ENCODE assay signal across 9 mouse cellular contexts in the genomic region with DNA sequence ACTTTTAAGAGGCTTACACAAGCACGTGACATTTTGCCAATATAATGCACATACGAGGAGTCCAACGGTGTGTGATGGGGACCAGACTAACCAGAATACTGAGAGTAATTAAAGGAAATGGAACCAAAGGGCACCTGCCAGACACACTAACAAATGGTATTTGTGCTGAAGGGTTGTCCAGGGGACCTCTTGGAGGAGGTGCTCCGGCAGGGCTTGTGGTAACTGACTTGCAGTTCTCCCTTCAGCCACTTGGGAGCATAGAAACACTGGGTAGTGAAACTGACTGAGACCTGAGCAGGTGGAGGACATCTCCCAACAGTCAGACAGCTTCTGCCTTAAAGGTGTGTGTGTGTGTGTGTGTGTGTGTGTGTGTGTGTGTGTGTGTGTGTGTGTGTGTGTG.
A peak's percentile ranks its signal among the peaks of the same experiment; 100 is the strongest.
DNase-seq lines count a peak whose midpoint lies in the region; ATAC-seq lines count a peak whose summit lies in the region.
"Had no signal": no experiment of that assay in that cellular context is flagged by ENCODE, and none has a peak within 500 bp of the region (broad histone marks: within the 10 kb centered on the region; RNA-seq: fewer than 3 reads in every experiment).

No protein-coding gene starts in this region.

- peaks cover 39% of the 10 kb centered on the region for H3K4me1 ChIP-seq in hindbrain, embryonic 13.5 days (replicated peaks)

- no peaks in the 10 kb centered on the region for H3K9me3 ChIP-seq in hindbrain, embryonic 13.5 days
- H3K9me3 ChIP-seq: liver, embryonic 15.5 days had no signal

- peak overlapping the region; percentile 69; the same call in 1 of the 2 replicates for H3K27ac ChIP-seq in hindbrain, embryonic 13.5 days
- H3K27ac ChIP-seq: liver, embryonic 15.5 days had no signal

- H3K9ac ChIP-seq in hindbrain, embryonic 13.5 days = no peak overlapping the region; the same call in 1 of the 2 replicates
- H3K9ac ChIP-seq: liver, embryonic 15.5 days had no signal

- H3K27me3 ChIP-seq in hindbrain, embryonic 13.5 days = no peaks in the 10 kb centered on the region
- H3K27me3 ChIP-seq: liver, embryonic 15.5 days had no signal

- H3K36me3 ChIP-seq in hindbrain, embryonic 13.5 days = no peaks in the 10 kb centered on the region
- H3K36me3 ChIP-seq: liver, embryonic 15.5 days had no signal

- H3K4me2 ChIP-seq in hindbrain, embryonic 13.5 days = peak overlapping the region; percentile 34
- H3K4me2 ChIP-seq: liver, embryonic 15.5 days had no signal

- 25% methylated on average over 4 of the region's 4 CpGs for WGBS in hindbrain, embryonic 13.5 days

- no peak overlapping the region for H3K4me3 ChIP-seq in hindbrain, embryonic 13.5 days
- H3K4me3 ChIP-seq: liver, embryonic 15.5 days had no signal

- ATAC-seq in frontal cortex, adult (ENCODE audit: low TSS enrichment) = peak; percentile 77
- peak; percentile 61 for ATAC-seq in hindbrain, embryonic 13.5 days (ENCODE audit: low FRiP score)
- ATAC-seq in erythroid progenitor cell, adult 5-6 weeks (replicated peaks; ENCODE audit: low FRiP score, poor library complexity, severe bottlenecking) = no peak

- peak; percentile 61 for DNase-seq in Muller cell, postnatal 12 days (ENCODE audit: inconsistent ontology term)
- DNase-seq in cerebellum, adult 18-20 months = peak; percentile 80 to 90
- DNase-seq in layer of hippocampus, postnatal 14 days (ENCODE audit: low spot score in 2 of 2) = peak; percentile 50 to 54
- peak; percentile 93 for DNase-seq in lung, postnatal 36 days
- DNase-seq in retina, postnatal 7 days (ENCODE audit: low read depth, low spot score) = peak; percentile 37

Comparison
In these comparisons a context has a peak if more than half of its experiments do, and no peak if none do; other contexts are left out.
1. DNase-seq: peak in every context shown above with its lines; median percentile 93 in lung, postnatal 36 days; 85 in cerebellum, adult 18-20 months; 61 in Muller cell, postnatal 12 days; 52 in layer of hippocampus, postnatal 14 days; 37 in retina, postnatal 7 days.